Mouse (Mus musculus) heart, embryonic 12.5 days (tissue): Measurements from ENCODE around the gene Actr6. TPM values are rescaled to one million over a fixed set of nuclear protein-coding genes. Genes with fewer than 3 reads are reported as not detected.

Experiments used
- ATAC-seq: fragments of 200-750 bp; cut with Nextera tagmentation; 2 replicates; pipeline ENCODE4 v1.8.0; 2017; ENCODE audit warnings: moderate TSS enrichment, moderate library complexity; ENCODE audit not compliant: insufficient number of reproducible peaks, low FRiP score
- H3K27ac ChIP-seq: fragments of 300-500 bp; sonication (generic); 2 replicates; pipeline ENCODE4 v1.5.1; 2016; ENCODE audit warnings: mild to moderate bottlenecking, moderate library complexity; ENCODE audit not compliant: poor library complexity, severe bottlenecking
- H3K27me3 ChIP-seq: fragments of 300-500 bp; sonication (generic); replicated peaks from 2 replicates; pipeline ENCODE4 v1.6.1; 2016; ENCODE audit warnings: mild to moderate bottlenecking, moderate library complexity
- H3K36me3 ChIP-seq: fragments of 300-500 bp; sonication (generic); 2 replicates; pipeline ENCODE4 v1.6.1; 2016; ENCODE audit warnings: mild to moderate bottlenecking, moderate library complexity
- H3K4me1 ChIP-seq: fragments of 300-500 bp; sonication (generic); replicated peaks from 2 replicates; pipeline ENCODE4 v1.6.1; 2016; ENCODE audit warnings: mild to moderate bottlenecking
- H3K4me2 ChIP-seq: fragments of 300-500 bp; sonication (generic); 2 replicates; pipeline ENCODE4 v1.6.1; 2016; ENCODE audit warnings: mild to moderate bottlenecking, moderate library complexity
- H3K4me3 ChIP-seq: fragments of 300-500 bp; sonication (generic); 2 replicates; pipeline ENCODE4 v1.5.1; 2016; ENCODE audit warnings: mild to moderate bottlenecking
- H3K9ac ChIP-seq: fragments of 300-500 bp; sonication (generic); 2 replicates; pipeline ENCODE4 v1.6.1; 2016; ENCODE audit warnings: mild to moderate bottlenecking, moderate library complexity
- H3K9me3 ChIP-seq: fragments of 300-500 bp; sonication (generic); replicated peaks from 2 replicates; pipeline ENCODE4 v1.6.1; 2016; ENCODE audit warnings: mild to moderate bottlenecking, moderate library complexity
- WGBS: fragments of 180-500 bp; shearing (Covaris S2); methylation state at CpG from one replicate; pipeline ENCODE4 v1.1.7; 2016; 5-methylcytosine and 5-hydroxymethylcytosine counted together
- polyA plus RNA-seq: library from polyadenylated mRNA; unstranded; fragments of >200 nt; fragmentation: Nextera tagmentation; extraction: Ambion mirVana; gene quantifications from 2 replicates; pipeline ENCODE4 v1.2.1, GENCODE M21; 2016

The Actr6 gene
- polyA plus RNA-seq: 27.4 and 27.7 TPM in 2 replicates

DNA sequence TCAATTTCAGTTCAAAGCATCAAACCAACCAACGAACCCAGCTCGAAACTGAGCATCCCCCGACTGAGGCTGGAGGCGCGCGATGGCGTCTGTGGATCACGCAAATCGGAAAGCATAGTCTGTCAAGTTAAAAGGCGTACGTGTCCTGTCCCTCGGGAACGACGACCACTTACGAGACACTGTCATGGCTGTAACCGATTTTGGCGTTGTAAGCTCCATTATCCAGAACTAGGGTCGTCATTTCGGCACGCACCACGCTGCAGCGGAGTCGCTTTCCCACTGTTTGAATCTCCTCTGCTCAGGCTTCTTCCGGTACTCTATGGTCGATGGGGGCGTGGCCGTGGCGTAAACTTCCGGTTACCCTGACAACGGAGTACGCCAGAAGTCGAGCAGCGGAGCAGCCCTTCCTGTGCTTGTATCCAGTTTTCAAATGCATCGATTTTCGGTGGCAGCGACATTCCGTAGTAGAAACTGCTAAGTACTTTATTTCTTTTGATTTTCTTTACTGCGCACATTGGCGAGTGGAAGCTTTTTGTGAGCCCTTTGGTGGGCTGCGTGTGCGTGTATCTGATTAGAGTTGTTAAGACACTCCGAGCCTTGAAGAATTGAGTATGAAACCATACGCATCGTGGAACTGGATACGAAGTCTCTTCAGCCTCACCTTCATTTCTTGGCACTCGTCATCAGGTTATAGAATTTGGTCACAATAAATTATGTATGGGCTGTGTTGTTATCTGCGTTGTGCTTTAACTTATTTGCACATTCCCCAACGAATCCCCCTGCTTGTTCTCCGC, at the start of gene Actr6:
Gene Actr6 (minus strand): TSS at position 295 of the 794 bp plus-strand sequence.
- Histone ChIP-seq H3K36me3 (peaks cover under 1% of the 10 kb centered on the region; the same call in 1 of the 2 replicates), H3K27ac (no peak within 1 kb of the TSS), H3K27me3 (no peaks in the 10 kb centered on the region), H3K9ac (peak within 1 kb of the TSS; percentile 64), H3K4me2 (peak within 1 kb of the TSS; percentile 78), H3K4me1 (peaks cover 15% of the 10 kb centered on the region), H3K4me3 (peak within 1 kb of the TSS; percentile 63), H3K9me3 (no peaks in the 10 kb centered on the region)
- ATAC-seq: peak; percentile 97
- under 1% methylated on average over 49 of the region's 49 CpGs for WGBS

DNA sequence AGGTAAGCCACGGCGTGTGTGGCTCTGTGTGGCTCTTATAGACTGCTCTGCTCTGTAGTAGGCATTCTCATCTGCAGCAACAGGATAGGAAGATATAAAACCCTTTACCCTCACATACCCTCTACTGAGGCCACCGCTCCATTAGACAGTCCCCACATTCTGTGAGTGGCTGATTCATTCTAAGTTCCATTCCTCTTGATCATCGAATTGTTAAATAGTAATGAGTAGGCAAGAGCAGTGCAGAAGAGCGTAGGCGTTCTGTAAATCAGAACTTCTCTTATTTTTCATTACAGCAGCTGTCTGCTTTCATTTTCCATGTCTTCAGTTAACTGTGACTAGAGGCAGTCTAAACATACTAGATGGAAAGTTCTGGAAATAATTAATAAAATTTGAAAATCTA, 43.9 kb upstream of the Actr6 start:
- no peak overlapping the region for H3K4me3 ChIP-seq
- H3K9me3 ChIP-seq: no peaks in the 10 kb centered on the region
- no peak for ATAC-seq
- no peak overlapping the region for H3K4me2 ChIP-seq
- H3K4me1 ChIP-seq: no peaks in the 10 kb centered on the region
- no peak overlapping the region for H3K27ac ChIP-seq
- no peaks in the 10 kb centered on the region for H3K27me3 ChIP-seq
- 89% methylated on average over 6 of the region's 6 CpGs for WGBS
- H3K36me3 ChIP-seq: peaks cover 16% of the 10 kb centered on the region
- no peak overlapping the region for H3K9ac ChIP-seq

DNA sequence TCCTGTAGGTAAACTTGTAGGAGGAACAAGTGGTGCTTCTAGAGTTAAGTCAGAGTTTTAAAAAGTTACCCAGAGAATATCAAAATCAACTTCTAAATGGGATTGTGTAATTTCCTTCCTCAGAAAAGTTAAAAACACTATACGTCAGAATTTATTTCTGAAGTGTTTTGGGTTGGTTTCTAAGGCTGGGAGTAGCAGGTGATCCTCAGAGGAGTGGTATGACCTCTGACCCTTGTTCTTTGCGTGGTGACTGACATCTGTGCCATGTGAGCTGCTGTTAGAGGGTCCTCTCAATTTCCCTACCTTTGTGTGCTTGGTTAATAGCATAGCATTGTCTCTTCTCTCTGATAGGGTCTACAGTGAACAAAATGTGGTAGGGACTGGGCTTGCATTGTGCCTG, 39.8 kb upstream of the Actr6 start:
- H3K9ac ChIP-seq: no peak overlapping the region
- WGBS: 57% methylated on average over 2 of the region's 2 CpGs
- H3K4me2 ChIP-seq: no peak overlapping the region
- peaks cover 5% of the 10 kb centered on the region; the same call in 1 of the 2 replicates for H3K36me3 ChIP-seq
- no peaks in the 10 kb centered on the region for H3K9me3 ChIP-seq
- H3K27me3 ChIP-seq: no peaks in the 10 kb centered on the region
- no peak for ATAC-seq
- no peak overlapping the region for H3K4me3 ChIP-seq
- peaks cover 13% of the 10 kb centered on the region for H3K4me1 ChIP-seq
- H3K27ac ChIP-seq: no peak overlapping the region

GRCm38 (mm10) chr10:89769096-89769495, 37.0 kb upstream of the Actr6 start:
- H3K27ac ChIP-seq: no peak overlapping the region
- no peak for ATAC-seq
- H3K4me3 ChIP-seq: no peak overlapping the region
- no peak overlapping the region for H3K9ac ChIP-seq
- H3K27me3 ChIP-seq: no peaks in the 10 kb centered on the region
- WGBS: 38% methylated on average over 4 of the region's 4 CpGs
- peaks cover 25% of the 10 kb centered on the region for H3K4me1 ChIP-seq
- no peaks in the 10 kb centered on the region for H3K9me3 ChIP-seq
- no peaks in the 10 kb centered on the region for H3K36me3 ChIP-seq
- H3K4me2 ChIP-seq: 0 out of 2 replicates have a peak overlapping the region, but pooled peaks have one; percentile 2

DNA sequence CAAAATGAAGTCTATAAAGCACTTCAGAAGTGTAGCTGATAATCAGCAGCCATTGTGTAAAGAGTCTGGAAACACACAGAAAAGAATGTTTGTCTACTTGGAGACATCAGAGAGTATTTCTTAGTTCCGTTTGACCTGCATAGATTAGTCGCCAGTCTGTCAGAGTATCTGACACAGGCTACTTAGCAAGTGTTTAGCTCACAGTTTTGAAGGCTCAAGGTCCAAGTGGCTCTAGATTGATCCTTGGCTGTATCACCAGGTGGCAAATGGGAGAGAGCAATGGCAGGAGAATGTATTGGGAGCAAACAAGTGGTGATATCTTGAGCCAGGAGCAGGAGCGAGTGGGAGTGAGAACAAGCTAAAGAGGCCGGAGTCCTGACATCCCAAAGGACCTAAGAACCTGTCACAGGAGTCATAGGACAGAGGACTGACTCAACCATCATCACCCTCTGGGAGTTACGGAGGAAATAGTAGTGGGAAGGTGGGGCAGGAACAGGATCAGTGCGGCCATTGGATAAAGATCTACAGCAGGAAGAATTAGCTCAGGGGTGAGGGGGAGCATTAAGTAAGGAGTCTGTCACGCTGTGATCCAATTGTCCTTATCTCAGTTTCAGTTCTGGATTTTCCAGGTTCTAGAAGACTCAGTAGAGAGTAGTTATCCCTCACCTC, 36.4 kb upstream of the Actr6 start:
- Histone ChIP-seq H3K9me3 (no peaks in the 10 kb centered on the region), H3K9ac (no peak overlapping the region), H3K27me3 (no peaks in the 10 kb centered on the region), H3K4me1 (peaks cover 25% of the 10 kb centered on the region), H3K4me3 (no peak overlapping the region), H3K27ac (no peak overlapping the region), H3K36me3 (no peaks in the 10 kb centered on the region), H3K4me2 (0 out of 2 replicates have a peak overlapping the region, but pooled peaks have one; percentile 2)
- no peak for ATAC-seq
- 49% methylated on average over 7 of the region's 7 CpGs for WGBS

- Histone ChIP-seq H3K27me3 (no peaks in the 10 kb centered on the region), H3K36me3 (no peaks in the 10 kb centered on the region), H3K9ac (no peak overlapping the region), H3K4me2 (no peak overlapping the region), H3K4me1 (peaks cover 25% of the 10 kb centered on the region), H3K9me3 (no peaks in the 10 kb centered on the region), H3K27ac (peak overlapping the region; percentile 26; the same call in 1 of the 2 replicates), H3K4me3 (no peak overlapping the region)
- 77% methylated on average over 11 of the region's 11 CpGs for WGBS
- ATAC-seq: no peak
These were observed 34.0 kb upstream of the Actr6 start for GRCm38 (mm10) chr10:89765790-89766714.

- Histone ChIP-seq H3K27ac (peak overlapping the region; percentile 58), H3K4me3 (no peak overlapping the region), H3K9ac (no peak overlapping the region), H3K27me3 (no peaks in the 10 kb centered on the region), H3K4me2 (no peak overlapping the region), H3K9me3 (no peaks in the 10 kb centered on the region), H3K4me1 (peaks cover 22% of the 10 kb centered on the region), H3K36me3 (no peaks in the 10 kb centered on the region)
- peak; percentile 55; the same call in 1 of the 2 replicates for ATAC-seq
- 55% methylated on average over 9 of the region's 9 CpGs for WGBS
These were observed 32.5 kb upstream of the Actr6 start for GRCm38 (mm10) chr10:89764457-89765121.

GRCm38 (mm10) chr10:89760772-89761171, 28.7 kb upstream of the Actr6 start:
- H3K27me3 ChIP-seq: no peaks in the 10 kb centered on the region
- no peak for ATAC-seq
- WGBS: 85% methylated on average over 5 of the region's 5 CpGs

DNA sequence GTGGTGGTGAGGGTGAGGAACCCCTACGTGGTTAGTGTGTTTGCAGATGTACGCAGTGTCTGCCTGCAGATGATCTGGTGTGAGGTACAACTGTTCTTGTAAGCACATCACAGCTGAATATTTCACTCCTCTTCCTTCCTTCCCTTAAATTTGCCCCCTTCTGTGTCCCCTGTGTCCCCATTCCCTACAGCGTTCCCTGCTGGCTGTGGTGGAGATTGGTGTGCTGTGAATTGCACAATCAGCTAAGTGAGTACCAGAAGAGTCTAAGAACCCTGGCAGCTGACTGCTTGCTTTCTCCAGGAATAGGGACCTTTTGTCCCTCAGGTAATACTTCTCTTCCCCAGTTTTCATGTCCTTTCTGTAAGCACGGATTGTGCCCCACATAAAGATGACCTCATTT, 23.1 kb upstream of the Actr6 start:
- WGBS: 81% methylated on average over 4 of the region's 4 CpGs
- Histone ChIP-seq H3K27ac (no peak overlapping the region), H3K27me3 (no peaks in the 10 kb centered on the region), H3K4me3 (no peak overlapping the region), H3K9ac (no peak overlapping the region), H3K4me2 (no peak overlapping the region), H3K9me3 (no peaks in the 10 kb centered on the region), H3K4me1 (peaks cover 8% of the 10 kb centered on the region), H3K36me3 (no peaks in the 10 kb centered on the region)
- ATAC-seq: no peak

More at GRCm38 (mm10) chr10:89760772-89761171, 28.7 kb upstream of the Actr6 start:
- peaks cover 14% of the 10 kb centered on the region for H3K4me1 ChIP-seq
- H3K4me3 ChIP-seq: no peak overlapping the region
- no peak overlapping the region for H3K27ac ChIP-seq
- no peaks in the 10 kb centered on the region for H3K9me3 ChIP-seq
- H3K4me2 ChIP-seq: no peak overlapping the region
- no peaks in the 10 kb centered on the region for H3K36me3 ChIP-seq
- H3K9ac ChIP-seq: no peak overlapping the region

DNA sequence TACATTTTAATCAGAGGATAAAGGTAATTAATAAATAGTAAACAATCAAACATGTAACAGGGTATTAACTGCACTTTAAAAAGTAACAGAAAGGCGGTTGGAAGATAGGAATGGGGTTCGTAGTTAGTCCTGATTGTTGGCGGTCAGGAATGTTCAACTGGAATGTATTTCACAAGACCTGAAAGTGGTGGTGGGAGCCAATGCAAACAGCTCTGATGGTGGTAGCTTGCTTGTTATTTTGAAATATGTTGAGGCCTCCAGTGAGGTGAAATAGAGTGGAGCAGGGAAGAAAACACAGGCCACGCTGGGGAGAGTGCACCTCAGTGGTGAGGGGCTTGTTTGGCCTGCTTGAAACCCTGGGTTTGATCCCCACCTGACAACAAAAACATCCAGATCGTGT, 19.0 kb upstream of the Actr6 start:
- Histone ChIP-seq H3K27me3 (no peaks in the 10 kb centered on the region), H3K36me3 (no peaks in the 10 kb centered on the region), H3K9me3 (no peaks in the 10 kb centered on the region), H3K9ac (no peak overlapping the region), H3K4me2 (no peak overlapping the region), H3K27ac (peak overlapping the region; percentile 65; the same call in 1 of the 2 replicates), H3K4me1 (peaks cover 12% of the 10 kb centered on the region), H3K4me3 (no peak overlapping the region)
- no peak for ATAC-seq
- WGBS: 47% methylated on average over 5 of the region's 5 CpGs
